Mouse (Mus musculus): ENCODE data around the gene Zfp982.

DNA sequence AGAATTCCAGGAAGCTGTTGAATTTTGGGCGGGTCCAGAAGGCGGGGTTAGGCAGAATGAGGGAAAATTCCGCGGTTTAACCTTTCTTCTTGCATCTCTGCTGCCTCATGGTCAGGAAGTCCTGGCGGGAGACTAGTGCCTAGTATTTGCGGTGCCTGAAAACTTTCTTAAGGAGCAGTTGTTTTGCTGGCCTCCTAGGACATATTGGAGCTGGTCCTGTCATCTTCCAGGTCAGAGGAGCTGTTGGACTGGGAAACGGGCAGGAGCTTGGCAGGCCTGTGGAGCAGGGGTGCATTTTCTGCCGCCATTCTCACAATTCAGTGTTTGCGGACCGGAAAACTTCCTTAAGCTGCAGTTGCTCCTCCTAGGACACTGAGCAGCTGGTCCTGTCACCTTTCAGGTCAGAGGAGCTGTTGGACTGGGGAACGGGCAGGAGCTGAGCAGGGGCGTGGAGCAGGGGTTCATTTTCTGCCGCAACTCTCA is 43.1 kb upstream of the Zfp982 start:
- TF ChIP-seq POLR2A (IDR thresholded peaks at IDR 0.05; ENCODE audit: extremely low read depth, insufficient read depth, low read length): no peak
- no peak for TF ChIP-seq CTCF (IDR thresholded peaks at IDR 0.05; ENCODE audit: extremely low read depth, insufficient read depth, low read length)
